Mouse (Mus musculus) heart, postnatal 25 days (tissue): ENCODE data around the gene Fgg. TPM values are rescaled to one million over a fixed set of nuclear protein-coding genes. Genes with fewer than 3 reads are reported as not detected.
A peak's percentile ranks its signal among the peaks of the same experiment; 100 is the strongest.

Source experiments
- DNase-seq: peaks from one replicate; pipeline ENCODE4 v3.0.0; 2022; ENCODE audit warnings: low spot score
- intact Hi-C: fragments of 180-260 bp; cut with DNase I; formaldehyde crosslinking; loops from one replicate; pipeline ENCODE4 v1.15.1; 2025
- total RNA-seq, 2 experiments: library from RNA; stranded (reverse); gene quantifications; 2 replicates each; pipeline ENCODE4 v1.2.3; 2021

Gene Fgg
- total RNA-seq, 2 experiments from 2014 or later, result not detected

DNA sequence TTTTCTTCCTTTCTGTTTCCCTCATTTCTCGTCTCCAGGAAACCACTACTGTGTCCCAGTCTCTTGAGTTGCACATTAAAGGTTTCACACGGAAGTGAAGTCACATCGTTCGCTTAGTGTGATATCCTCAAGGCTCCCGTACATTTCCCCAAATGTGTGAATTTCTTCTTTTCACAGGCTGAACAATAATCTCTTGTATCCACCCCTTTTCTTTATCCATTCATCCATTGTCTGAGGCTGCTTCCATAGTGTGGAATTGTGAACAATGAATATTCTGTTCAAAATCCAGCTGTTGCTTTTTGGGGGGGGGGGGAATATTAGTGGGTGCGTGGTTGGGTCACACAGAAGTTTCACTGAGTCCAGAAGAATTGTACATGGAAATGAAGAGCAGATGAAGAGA is 17.5 kb downstream of the Fgg start:
- intact Hi-C loops, result no loop called here
- no peak for DNase-seq

DNA sequence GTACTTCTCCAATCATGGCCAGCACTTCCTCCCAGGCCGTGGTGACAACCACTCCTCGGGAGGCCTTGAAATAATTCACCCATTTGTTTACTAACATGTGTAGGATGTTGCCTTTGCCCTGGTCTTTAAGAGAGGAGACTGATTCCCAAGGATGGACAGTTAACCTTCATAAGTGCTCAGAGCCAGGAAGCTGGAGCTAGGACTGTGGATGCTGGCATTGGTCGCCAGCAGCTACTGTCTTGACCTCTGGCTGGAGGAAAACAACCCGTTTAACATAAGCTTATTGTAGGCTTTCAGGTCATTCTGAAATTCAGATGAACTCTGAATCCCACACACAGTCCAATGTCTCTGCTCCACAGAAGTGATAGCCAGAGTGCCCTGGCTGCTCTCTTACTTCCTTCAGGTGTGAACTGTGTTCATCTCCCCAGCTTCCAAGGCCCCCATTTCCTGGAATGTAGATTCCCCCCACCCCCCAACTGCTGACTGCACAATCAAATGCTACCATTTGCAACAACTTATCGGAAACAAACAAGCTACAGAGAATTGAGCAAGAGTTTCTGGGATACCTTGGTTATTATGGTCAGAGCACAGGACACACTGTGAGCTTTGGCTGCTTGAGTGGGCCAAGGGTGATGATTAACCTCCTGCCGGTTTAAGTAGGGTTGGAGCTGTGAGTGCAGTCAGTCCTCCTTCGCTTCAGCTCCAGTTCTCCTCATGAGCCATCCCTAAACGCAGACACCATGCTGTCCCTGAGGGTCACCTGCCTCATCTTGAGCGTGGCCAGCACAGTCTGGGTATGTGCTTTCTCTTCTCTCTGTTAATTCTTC is 18.2 kb downstream of the Fgg start, which contains the start of gene Fga:
Gene Fga (plus strand): TSS at position 602 of the 827 bp plus-strand sequence.
- intact Hi-C loops, result no loop called here
- no peak for DNase-seq

DNA sequence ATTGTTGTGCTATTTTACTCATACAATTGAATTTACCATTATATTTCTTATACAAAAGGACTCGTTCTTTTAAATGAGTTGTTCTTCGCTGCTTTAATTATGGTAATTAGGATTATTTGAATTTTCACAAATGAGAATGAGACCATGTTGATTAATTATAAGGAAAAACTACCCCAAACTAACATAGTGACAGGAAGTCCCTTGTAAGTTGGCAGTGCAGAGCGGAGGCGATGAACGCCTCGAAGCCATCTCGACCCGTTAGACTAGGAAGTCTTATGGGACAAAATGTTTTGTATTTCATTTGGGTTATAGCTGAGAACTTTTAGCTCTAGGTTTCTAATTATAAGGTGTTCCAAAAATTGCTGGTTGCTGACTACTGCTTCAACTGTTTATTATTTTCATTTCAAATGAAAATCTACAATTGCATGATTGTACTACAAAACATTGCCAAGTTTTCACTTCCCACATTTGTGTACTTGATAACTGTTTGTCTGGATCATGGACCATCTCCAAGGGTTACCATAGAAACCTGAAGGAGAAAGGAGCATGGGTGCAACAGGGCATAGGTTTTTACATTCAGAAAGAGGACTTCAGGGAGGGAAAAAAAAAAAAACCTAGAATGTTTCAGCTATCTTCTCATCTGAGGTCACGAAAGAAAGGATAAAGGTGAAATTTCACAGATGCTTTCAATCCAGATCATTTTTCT is 20.2 kb downstream of the Fgg start:
- intact Hi-C loops, result no loop called here
- no peak for DNase-seq

DNA sequence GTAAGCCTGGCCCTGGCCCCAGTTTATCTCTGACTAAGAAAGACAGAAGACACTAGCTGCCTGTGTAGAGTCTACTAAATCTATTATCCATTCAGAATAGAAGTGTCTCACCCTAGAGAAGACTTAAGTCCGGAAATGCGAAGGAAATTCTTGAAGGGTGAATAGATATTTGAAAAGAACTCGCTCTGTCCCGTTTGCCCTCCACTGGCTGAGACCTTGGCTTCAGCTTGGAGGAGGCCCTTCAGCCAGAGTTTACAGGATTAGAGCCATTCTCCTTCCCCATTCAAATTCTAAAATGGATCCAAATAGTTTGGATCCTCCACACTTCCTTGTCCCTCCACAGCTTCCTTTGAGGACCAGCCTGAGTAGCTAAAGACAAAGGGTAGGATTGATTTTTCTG is 22.8 kb downstream of the Fgg start:
- DNase-seq, result no peak
- intact Hi-C loops, result no loop called here

GRCm38 (mm10) chr3:83032746-83033308 is 25.3 kb downstream of the Fgg start:
- DNase-seq, result no peak
- intact Hi-C loops, result no loop called here

- DNase-seq, result no peak
- intact Hi-C loops, result no loop called here
These were observed 26.3 kb downstream of the Fgg start for GRCm38 (mm10) chr3:83033801-83034200.

- DNase-seq, result no peak
- intact Hi-C loops, result no loop called here
These were observed 31.3 kb downstream of the Fgg start for GRCm38 (mm10) chr3:83038865-83039264.

- DNase-seq, result no peak
- intact Hi-C loops, result no loop called here
These were observed 32.1 kb downstream of the Fgg start for GRCm38 (mm10) chr3:83039666-83040065.

DNA sequence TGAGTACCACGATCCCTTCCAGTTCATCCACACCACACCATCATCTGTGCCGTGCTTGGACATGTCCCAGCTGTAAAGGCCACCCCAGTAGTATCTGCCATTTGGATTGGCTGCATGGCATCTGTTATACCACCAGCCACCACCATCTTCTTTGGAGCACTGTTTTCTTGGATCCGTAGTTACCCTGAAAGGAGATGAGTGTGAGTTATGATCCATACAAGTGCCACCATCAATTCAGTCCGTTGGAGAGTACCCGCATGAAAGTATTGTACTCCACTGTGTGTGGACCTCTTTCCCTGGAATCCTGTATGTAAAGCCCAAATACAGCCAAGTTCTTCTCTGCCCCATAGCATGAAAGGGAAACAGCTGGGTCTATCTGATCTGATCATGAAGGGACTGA is 34.9 kb downstream of the Fgg start:
- intact Hi-C loops, result no loop called here
- no peak for DNase-seq

DNA sequence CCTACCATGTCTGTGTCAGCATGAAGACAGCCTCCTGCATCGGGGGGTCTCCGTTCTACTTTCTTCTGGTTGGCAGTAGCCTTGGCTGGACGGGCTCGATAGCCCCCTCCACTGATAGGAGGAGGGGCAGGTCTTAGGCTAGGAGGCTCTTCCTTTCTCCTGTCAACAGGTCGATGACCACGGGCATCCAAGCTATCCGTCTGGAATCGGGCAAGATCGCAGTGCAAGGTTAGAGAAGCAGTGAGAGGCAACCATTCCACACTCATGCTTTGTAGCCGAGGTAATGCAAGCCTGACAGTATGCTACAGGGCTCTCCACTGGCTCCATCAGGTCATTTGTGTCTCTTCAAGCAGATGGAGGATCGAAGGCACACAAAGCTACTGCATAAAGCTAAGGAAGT is 39.1 kb downstream of the Fgg start:
- no peak for DNase-seq
- intact Hi-C loops, result no loop called here

- DNase-seq, result no peak
- intact Hi-C loops, result loop anchor here (5.0 kb wide), 1 partner anchor 687 kb away; no protein-coding TSS in a partner anchor
These were observed 42.2 kb downstream of the Fgg start, which contains the start of gene Fgb for GRCm38 (mm10) chr3:83049680-83050079. Gene Fgb, minus strand, starts transcription at chr3:83049863.

DNA sequence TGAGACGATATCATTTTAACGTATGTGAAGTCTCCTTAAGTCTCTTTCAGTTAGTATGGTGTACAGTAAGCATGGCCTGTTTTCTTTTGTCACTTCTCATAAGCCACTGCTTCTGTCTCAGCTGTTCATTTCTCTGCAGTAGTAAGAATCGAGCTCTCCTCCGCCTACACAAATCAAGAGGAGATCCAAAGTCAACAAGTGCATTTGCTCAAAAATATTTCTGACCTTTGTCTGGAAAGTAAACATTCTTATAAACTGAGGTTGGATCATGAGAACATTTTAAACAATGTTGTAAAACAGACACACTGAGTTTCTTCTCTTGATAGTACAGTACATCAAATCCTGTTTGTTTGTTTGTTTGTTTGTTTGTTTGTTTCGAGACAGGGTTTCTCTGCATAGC is 43.1 kb downstream of the Fgg start:
- DNase-seq, result no peak
- intact Hi-C loops, result loop anchor here (5.0 kb wide), 1 partner anchor 688 kb away; no protein-coding TSS in a partner anchor

DNA sequence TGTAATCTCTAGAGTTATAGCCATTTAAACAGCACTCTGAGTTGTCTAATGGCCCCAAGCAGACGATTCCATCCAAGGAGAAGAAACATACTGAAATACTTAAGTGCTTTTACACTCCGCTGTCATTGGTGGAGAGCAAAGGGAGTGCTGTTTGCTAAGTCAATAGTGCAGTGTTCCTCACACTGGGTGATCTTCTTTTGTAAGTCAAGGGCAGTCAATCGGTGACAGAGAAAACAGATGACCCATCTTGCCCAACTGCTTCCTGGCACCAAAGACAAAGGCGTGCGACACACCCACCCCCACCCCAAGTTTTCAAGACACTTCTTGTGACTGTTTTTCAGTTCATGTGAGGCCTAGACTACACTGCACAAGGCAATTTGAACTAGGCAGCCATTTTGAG is 44.6 kb downstream of the Fgg start:
- intact Hi-C loops, result loop anchor here (2.0 to 5.0 kb wide), 3 partner anchors 53 to 690 kb away; partner anchors contain the start of gene Rbm46
- no peak for DNase-seq

DNA sequence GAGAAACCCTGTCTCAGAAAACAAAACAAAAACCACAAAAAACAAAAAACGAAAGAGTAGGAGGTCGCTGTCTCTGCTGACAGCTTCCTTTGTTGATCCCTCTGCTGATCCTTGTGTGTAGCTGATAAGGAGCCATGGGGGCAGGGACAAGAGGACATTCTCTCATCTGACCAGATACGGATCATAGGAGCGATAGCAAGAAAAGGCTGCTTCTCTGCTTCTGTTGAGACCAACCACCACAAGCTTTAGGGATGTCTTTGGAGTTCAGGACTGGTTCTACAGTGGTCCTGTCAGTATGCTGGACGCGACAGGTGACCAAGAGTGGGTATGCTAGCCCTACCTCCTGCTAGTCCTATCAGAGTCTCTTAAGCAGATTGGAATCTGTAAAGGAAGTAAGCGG is 45.6 kb downstream of the Fgg start:
- intact Hi-C loops, result loop anchor here (1.0 to 5.0 kb wide), 4 partner anchors 51 to 691 kb away; partner anchors contain the start of gene Rbm46
- DNase-seq, result no peak

GRCm38 (mm10) chr3:83053758-83054157 is 46.2 kb downstream of the Fgg start:
- DNase-seq, result no peak

GRCm38 (mm10) chr3:83054759-83055158 is 47.2 kb downstream of the Fgg start:
- intact Hi-C loops, result loop anchor here (5.0 kb wide), 1 partner anchor 692 kb away; no protein-coding TSS in a partner anchor
- DNase-seq, result no peak

More at GRCm38 (mm10) chr3:83053758-83054157, 46.2 kb downstream of the Fgg start:
- intact Hi-C loops, result loop anchor here (1.0 to 5.0 kb wide), 4 partner anchors 51 to 691 kb away; partner anchors contain the start of gene Rbm46

DNA sequence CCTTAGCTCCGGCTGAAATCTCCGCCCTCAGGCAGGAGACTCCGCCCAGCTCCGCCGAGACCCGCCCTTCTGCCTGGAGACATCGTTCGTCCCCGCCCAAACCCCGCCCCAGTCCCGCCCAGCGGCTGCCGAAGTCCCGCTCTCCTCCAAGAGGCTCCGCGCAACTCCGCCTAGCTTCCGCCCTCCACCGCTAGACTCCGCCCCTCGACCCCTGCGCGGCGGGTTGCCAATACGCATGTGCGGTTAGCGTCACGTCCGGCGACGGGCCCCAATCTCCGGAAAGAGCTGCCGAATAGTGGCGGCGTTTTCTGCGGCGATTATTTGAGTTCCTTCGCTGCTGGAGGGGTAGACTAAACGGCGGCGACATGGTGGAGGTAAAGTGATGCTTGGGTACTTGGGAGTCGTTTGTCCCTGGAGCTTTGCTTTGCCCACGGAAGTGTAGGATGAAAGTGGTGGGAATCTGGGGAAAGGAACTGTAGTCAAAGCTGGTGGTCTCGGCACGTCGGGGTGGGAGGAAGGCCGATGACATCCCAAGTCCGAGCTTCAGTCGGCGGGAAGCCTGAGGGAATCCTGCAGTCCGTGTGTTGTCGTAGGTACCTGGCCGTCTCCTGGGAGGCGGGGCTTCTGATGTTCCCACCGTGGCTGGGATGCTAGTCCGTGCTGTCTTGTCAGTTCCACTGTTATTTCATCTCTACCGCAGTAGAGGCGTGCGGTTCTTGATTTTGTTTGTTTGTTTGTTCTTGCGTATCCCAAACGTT is 47.9 kb downstream of the Fgg start, which contains the start of gene Plrg1:
Gene Plrg1 (plus strand): TSS at position 242 of the 758 bp plus-strand sequence.
- DNase-seq, result peak; percentile 95
- intact Hi-C loops, result no loop called here

DNA sequence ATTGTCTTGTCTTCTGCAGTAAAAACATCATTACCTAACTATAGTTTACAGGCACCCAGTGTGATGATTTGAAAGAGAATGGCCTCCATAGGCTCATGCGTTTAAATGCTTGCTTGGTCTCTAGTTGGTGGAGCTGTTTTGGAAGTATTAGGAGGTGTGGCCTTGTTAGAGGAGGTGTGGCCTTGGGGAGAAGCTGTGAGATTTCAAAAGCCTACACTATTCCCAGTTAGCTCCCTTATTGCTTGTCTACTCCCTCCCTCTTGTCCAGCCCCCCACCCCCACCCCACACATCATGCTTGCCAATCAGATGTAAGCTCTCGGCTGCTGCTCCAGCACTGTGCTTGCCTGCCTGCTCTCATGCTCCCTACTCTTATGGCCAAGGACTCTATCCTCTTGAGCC is 49.5 kb downstream of the Fgg start:
- intact Hi-C loops, result no loop called here
- DNase-seq, result no peak
